Mouse (Mus musculus): ENCODE measurements around the gene Tpm3. TPM values are rescaled to one million over a fixed set of nuclear protein-coding genes. Genes with fewer than 3 reads are reported as not detected.
"Not testable (repeated sequence)": the region's sequence is repeated elsewhere in the genome, so short reads cannot be mapped to it uniquely, and the experiment has no call there.

Tpm3 gene
- total and polyA plus RNA-seq, 3 experiments, result 205 to 274 (median 273) TPM

DNA sequence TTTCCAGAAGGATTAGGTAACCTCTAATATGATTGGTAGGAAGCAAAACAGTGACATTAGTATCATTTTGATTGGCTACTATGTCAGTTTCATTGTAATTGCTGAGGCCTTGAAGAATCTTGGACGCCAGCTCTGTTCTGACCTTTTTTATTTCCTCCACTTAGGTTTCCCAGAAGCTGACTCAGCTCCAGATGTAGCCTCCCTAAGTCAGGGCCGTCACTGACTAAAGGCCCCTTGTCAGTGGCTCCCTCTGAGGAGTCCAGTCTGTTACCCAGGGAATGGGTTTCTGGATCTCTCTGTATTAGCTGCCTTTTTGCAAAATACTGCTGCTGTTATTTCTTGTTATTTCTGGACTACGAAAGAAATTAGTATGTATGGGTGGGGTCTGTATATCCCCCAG is 43.1 kb downstream of the Tpm3 start:
- H3K4me3 ChIP-seq (ENCODE audit: control insufficient read depth in 1 of 2, insufficient read depth in 1 of 2, low read depth in 2 of 2, low read length in 2 of 2), result no peak overlapping the region
- TF ChIP-seq BHLHE40 (IDR thresholded peaks at IDR 0.05; ENCODE audit: borderline replicate concordance, low read depth, low read length) (no peak), JUND (IDR thresholded peaks at IDR 0.05; ENCODE audit: low read depth, low read length) (no peak), TAL1 (IDR thresholded peaks at IDR 0.05; ENCODE audit: low read length) (no peak), USF1 (IDR thresholded peaks at IDR 0.05; ENCODE audit: low read depth, low read length) (no peak), USF2 (IDR thresholded peaks at IDR 0.05; ENCODE audit: borderline replicate concordance in 1 of 2, insufficient read depth in 1 of 2, low read depth in 1 of 2, low read length in 2 of 2) (no peak), GATA1 (IDR thresholded peaks at IDR 0.05; ENCODE audit: low read depth, low read length) (no peak), NRF1 (IDR thresholded peaks at IDR 0.05; ENCODE audit: insufficient read depth, low read depth, low read length, poor library complexity, severe bottlenecking) (no peak)

DNA sequence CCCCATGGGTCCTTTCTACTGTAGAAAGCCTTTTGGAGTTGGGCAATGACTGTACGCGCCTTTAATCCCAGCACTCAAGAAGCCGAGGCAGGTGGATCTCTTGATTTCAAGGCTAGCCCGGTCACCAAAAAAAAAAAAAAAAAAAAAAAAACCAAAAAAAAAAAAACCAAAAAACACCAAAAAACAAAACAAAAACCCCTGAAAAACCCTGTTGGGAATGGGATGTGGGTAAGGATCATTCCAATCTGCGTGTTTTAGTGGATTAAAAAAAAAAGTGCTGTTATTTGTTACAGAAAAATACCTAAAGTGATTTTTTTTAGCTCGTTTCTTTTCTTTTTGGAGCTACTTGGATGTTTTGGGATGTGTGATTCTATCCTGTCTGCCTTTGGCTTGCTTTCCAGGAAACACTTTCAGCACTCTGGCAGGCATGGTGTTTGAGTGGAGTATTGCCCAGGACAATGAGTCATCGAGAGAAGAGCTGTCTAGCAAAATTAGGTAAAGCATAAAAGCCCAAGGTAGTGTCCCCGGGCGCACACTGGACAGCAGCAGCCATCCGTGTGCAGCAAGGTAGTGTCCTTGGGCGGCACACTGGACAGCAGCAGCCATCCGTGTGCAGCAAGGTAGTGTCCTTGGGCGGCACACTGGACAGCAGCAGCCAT is 45.8 kb downstream of the Tpm3 start:
- no peaks in the 10 kb centered on the region for H3K9me3 ChIP-seq (replicated peaks; ENCODE audit: insufficient read depth, low read length)
- no peaks in the 10 kb centered on the region for H3K4me1 ChIP-seq (ENCODE audit: control insufficient read depth in 1 of 2, insufficient read depth in 2 of 2, low read length in 2 of 2)
- H3K9ac ChIP-seq (ENCODE audit: control insufficient read depth, low read depth, low read length, poor library complexity, severe bottlenecking), result no peak overlapping the region
- no peak overlapping the region for H3K27ac ChIP-seq (ENCODE audit: control insufficient read depth, low read depth, low read length)
- no peak for TF ChIP-seq POLR2AphosphoS2 (IDR thresholded peaks at IDR 0.05; ENCODE audit: low read length)
- peak; percentile 74 for TF ChIP-seq ZNF384 (IDR thresholded peaks at IDR 0.05; ENCODE audit: low read depth, low read length)
- no peaks in the 10 kb centered on the region for H3K79me2 ChIP-seq (ENCODE audit: control insufficient read depth, insufficient read depth, low read length, poor library complexity)
- H3K27me3 ChIP-seq (ENCODE audit: control insufficient read depth in 1 of 2, insufficient read depth in 2 of 2, low read length in 2 of 2), result no peaks in the 10 kb centered on the region
- DNase-seq (ENCODE audit: low read depth, low spot score), result no peak
- no peak overlapping the region for H3K4me3 ChIP-seq (ENCODE audit: control insufficient read depth in 1 of 2, insufficient read depth in 1 of 2, low read depth in 2 of 2, low read length in 2 of 2)
- no peaks in the 10 kb centered on the region for H3K36me3 ChIP-seq (ENCODE audit: control insufficient read depth in 1 of 2, insufficient read depth in 2 of 2, low read length in 2 of 2)

More for the DNA sequence above, 43.1 kb downstream of the Tpm3 start:
- DNase-seq (ENCODE audit: low read depth, low spot score), result no peak
- Histone ChIP-seq H3K9me3 (replicated peaks; ENCODE audit: insufficient read depth, low read length) (no peaks in the 10 kb centered on the region), H3K36me3 (ENCODE audit: control insufficient read depth in 1 of 2, insufficient read depth in 2 of 2, low read length in 2 of 2) (peaks cover 0 to 8% of the 10 kb centered on the region in 2 experiments; a peak in 2 of 4 replicates), H3K27ac (ENCODE audit: control insufficient read depth, low read depth, low read length) (no peak overlapping the region), H3K79me2 (ENCODE audit: control insufficient read depth, insufficient read depth, low read length, poor library complexity) (no peaks in the 10 kb centered on the region), H3K4me1 (ENCODE audit: control insufficient read depth in 1 of 2, insufficient read depth in 2 of 2, low read length in 2 of 2) (peaks cover 0 to 4% of the 10 kb centered on the region in 2 experiments; a peak in 1 of 4 replicates), H3K27me3 (ENCODE audit: control insufficient read depth in 1 of 2, insufficient read depth in 2 of 2, low read length in 2 of 2) (no peaks in the 10 kb centered on the region), H3K9ac (ENCODE audit: control insufficient read depth, low read depth, low read length, poor library complexity, severe bottlenecking) (no peak overlapping the region)

DNA sequence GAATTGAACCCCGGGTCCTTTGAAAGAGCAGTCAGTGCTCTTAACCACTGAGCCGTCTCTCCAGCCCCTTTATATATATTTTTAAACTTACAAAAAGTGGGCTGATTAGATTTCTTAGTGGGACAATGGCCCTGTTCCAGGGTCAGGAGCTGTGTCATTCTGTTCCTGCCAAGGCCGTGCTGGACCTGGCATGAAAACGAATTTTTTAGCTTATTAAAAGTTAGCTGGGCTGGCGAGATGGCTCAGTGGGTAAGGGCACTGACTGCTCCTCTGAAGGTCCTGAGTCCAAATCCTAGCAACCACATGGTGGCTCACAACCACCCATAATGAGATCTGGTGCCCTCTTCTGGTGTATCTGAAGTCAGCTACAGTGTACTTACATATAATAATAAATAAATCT is 49.6 kb downstream of the Tpm3 start:
- H3K36me3 ChIP-seq (ENCODE audit: control insufficient read depth in 1 of 2, insufficient read depth in 2 of 2, low read length in 2 of 2); H3K4me3 ChIP-seq (ENCODE audit: control insufficient read depth in 1 of 2, insufficient read depth in 1 of 2, low read depth in 2 of 2, low read length in 2 of 2); H3K27ac ChIP-seq (ENCODE audit: control insufficient read depth, low read depth, low read length); H3K79me2 ChIP-seq (ENCODE audit: control insufficient read depth, insufficient read depth, low read length, poor library complexity); H3K9me3 ChIP-seq (replicated peaks; ENCODE audit: insufficient read depth, low read length); H3K27me3 ChIP-seq (ENCODE audit: control insufficient read depth in 1 of 2, insufficient read depth in 2 of 2, low read length in 2 of 2); H3K4me1 ChIP-seq (ENCODE audit: control insufficient read depth in 1 of 2, insufficient read depth in 2 of 2, low read length in 2 of 2); DNase-seq (ENCODE audit: low read depth, low spot score); H3K9ac ChIP-seq (ENCODE audit: control insufficient read depth, low read depth, low read length, poor library complexity, severe bottlenecking): not testable (repeated sequence)
- TF ChIP-seq CTCF (IDR thresholded peaks at IDR 0.05 in 2 of 3, conservative IDR thresholded peaks at IDR 0.05 in 1 of 3; ENCODE audit: control insufficient read depth in 1 of 3, insufficient read depth in 1 of 3, low read depth in 2 of 3, low read length in 3 of 3, poor library complexity in 1 of 3, severe bottlenecking in 1 of 3), result peak in 1 of 3 experiments; percentile 29; a peak in 1 of 6 replicates
